Mouse (Mus musculus) brain, adult 2 months (tissue): ENCODE data around the gene Olfr203.
"Not testable (repeated sequence)": the region's sequence is repeated elsewhere in the genome, so short reads cannot be mapped to it uniquely, and the experiment has no call there.

Experiments used
- DNase-seq: peaks from one replicate; pipeline ENCODE4 v3.0.0; 2011; ENCODE audit warnings: low read depth, low spot score

Gene Olfr203

GRCm38 (mm10) chr16:59298581-59298980 lies at the start of gene Olfr203:
TSS of gene Olfr203 (plus strand) at chr16:59298881.
- no peak for DNase-seq

GRCm38 (mm10) chr16:59249684-59250083 lies 49.0 kb upstream of the Olfr203 start:
- no peak for DNase-seq

- DNase-seq, result not testable (repeated sequence)
Measured at GRCm38 (mm10) chr16:59269097-59269496, 29.6 kb upstream of the Olfr203 start.

GRCm38 (mm10) chr16:59272532-59272931 lies 26.1 kb upstream of the Olfr203 start, which contains the start of gene Olfr201:
TSS of gene Olfr201 (minus strand) at chr16:59272632.
- DNase-seq, result not testable (repeated sequence)

GRCm38 (mm10) chr16:59280542-59280941 lies 18.1 kb upstream of the Olfr203 start:
- DNase-seq, result no peak

GRCm38 (mm10) chr16:59283476-59283875 lies 15.2 kb upstream of the Olfr203 start:
- DNase-seq, result no peak

GRCm38 (mm10) chr16:59286693-59287092 lies 12.0 kb upstream of the Olfr203 start, which contains the start of gene Olfr202:
TSS of gene Olfr202 (minus strand) at chr16:59286793.
- no peak for DNase-seq

GRCm38 (mm10) chr16:59287576-59287975 lies 11.1 kb upstream of the Olfr203 start:
- not testable (repeated sequence) for DNase-seq

- DNase-seq, result no peak
Measured at GRCm38 (mm10) chr16:59318148-59318547, 19.5 kb downstream of the Olfr203 start, which contains the start of gene Olfr204. TSS of gene Olfr204 (minus strand) at chr16:59318248.

GRCm38 (mm10) chr16:59323262-59323661 lies 24.6 kb downstream of the Olfr203 start:
- not testable (repeated sequence) for DNase-seq

- DNase-seq, result no peak
Measured at GRCm38 (mm10) chr16:59331038-59331437, 32.4 kb downstream of the Olfr203 start, which contains the start of gene Olfr205. TSS of gene Olfr205 (minus strand) at chr16:59331138.

GRCm38 (mm10) chr16:59349146-59349545 lies 50.5 kb downstream of the Olfr203 start, which contains the start of gene Olfr206:
TSS of gene Olfr206 (minus strand) at chr16:59349246.
- no peak for DNase-seq
